Mouse (Mus musculus): ENCODE measurements around the gene Has3. TPM values are rescaled to one million over a fixed set of nuclear protein-coding genes. Genes with fewer than 3 reads are reported as not detected.

Has3 gene
- polyA plus RNA-seq, 1 experiment from 2014 or later, result 0.28 TPM

DNA sequence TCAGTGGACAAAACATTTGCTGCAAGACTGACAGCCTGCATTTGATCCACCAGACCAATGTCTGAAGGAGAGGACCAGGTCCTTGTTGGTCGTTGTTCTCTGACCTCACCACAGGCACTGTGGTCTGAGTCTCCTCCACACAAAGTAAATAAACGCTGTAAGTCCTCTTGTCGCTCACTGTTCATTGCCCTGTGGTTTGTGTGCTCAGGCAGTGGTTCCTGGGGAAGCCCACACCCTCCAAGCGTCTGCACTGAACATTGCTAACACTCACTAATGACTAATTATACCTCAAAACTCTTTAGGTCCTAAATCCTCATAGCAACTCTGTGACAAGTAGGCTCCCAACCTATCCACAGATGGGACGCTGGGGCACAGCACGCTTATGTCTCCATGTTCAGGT is 33.5 kb upstream of the Has3 start:
- DNase-seq (ENCODE audit: low spot score) (no peak), ATAC-seq (ENCODE audit: low FRiP score, low TSS enrichment) (peak; percentile 79)
- WGBS, result 41% methylated on average over 6 of the region's 6 CpGs
- Histone ChIP-seq H3K4me2 (replicated peaks; ENCODE audit: low read depth) (no peak overlapping the region), H3K36me3 (ENCODE audit: control insufficient read depth, insufficient read depth, low read length) (no peaks in the 10 kb centered on the region), H3K4me3 (ENCODE audit: low read depth, low read length) (no peak overlapping the region), H3K9me3 (ENCODE audit: control insufficient read depth, low read length) (no peaks in the 10 kb centered on the region), H3K9ac (ENCODE audit: low read length) (no peak overlapping the region), H3K27me3 (ENCODE audit: control insufficient read depth, insufficient read depth, low read length) (no peaks in the 10 kb centered on the region), H3K4me1 (replicated peaks; ENCODE audit: control insufficient read depth, insufficient read depth) (0 out of 2 replicates have a peak, but pooled peaks cover 2% of the 10 kb centered on the region), H3K27ac (replicated peaks) (peak overlapping the region; percentile 45; the same call in 1 of the 2 replicates)
- no peak for TF ChIP-seq CTCF (IDR thresholded peaks at IDR 0.05; ENCODE audit: low read depth)
- TF ChIP-seq EP300 (optimal IDR thresholded peaks at IDR 0.05), result no peak

- no peak overlapping the region; the same call in 1 of the 2 replicates for H3K27ac ChIP-seq (replicated peaks)
- 49% methylated on average over 6 of the region's 6 CpGs for WGBS
Measured at GRCm38 (mm10) chr8:106838803-106839202, 31.2 kb upstream of the Has3 start.

GRCm38 (mm10) chr8:106839209-106840001 is 30.6 kb upstream of the Has3 start:
- peak overlapping the region; percentile 56; the same call in 1 of the 2 replicates for H3K27ac ChIP-seq (replicated peaks)
- no peak overlapping the region for H3K9ac ChIP-seq (ENCODE audit: low read length)
- 33% methylated on average over 11 of the region's 11 CpGs for whole genome bisulfite sequencing
- DNase-seq (ENCODE audit: low spot score) (no peak), ATAC-seq (ENCODE audit: low FRiP score, low TSS enrichment) (no peak)
- no peak overlapping the region for H3K4me3 ChIP-seq (ENCODE audit: low read depth, low read length)
- no peaks in the 10 kb centered on the region for H3K36me3 ChIP-seq (ENCODE audit: control insufficient read depth, insufficient read depth, low read length)
- no peaks in the 10 kb centered on the region for H3K27me3 ChIP-seq (ENCODE audit: control insufficient read depth, insufficient read depth, low read length)
- no peaks in the 10 kb centered on the region for H3K9me3 ChIP-seq (ENCODE audit: control insufficient read depth, low read length)
- 0 out of 2 replicates have a peak, but pooled peaks cover 2% of the 10 kb centered on the region for H3K4me1 ChIP-seq (replicated peaks; ENCODE audit: control insufficient read depth, insufficient read depth)
- no peak overlapping the region for H3K4me2 ChIP-seq (replicated peaks; ENCODE audit: low read depth)
- TF ChIP-seq CTCF (IDR thresholded peaks at IDR 0.05; ENCODE audit: low read depth), result no peak
- TF ChIP-seq EP300 (optimal IDR thresholded peaks at IDR 0.05), result no peak

More at GRCm38 (mm10) chr8:106838803-106839202, 31.2 kb upstream of the Has3 start:
- no peak overlapping the region for H3K4me3 ChIP-seq (ENCODE audit: low read depth, low read length)
- DNase-seq (ENCODE audit: low spot score) (no peak), ATAC-seq (ENCODE audit: low FRiP score, low TSS enrichment) (no peak)
- 0 out of 2 replicates have a peak, but pooled peaks cover 2% of the 10 kb centered on the region for H3K4me1 ChIP-seq (replicated peaks; ENCODE audit: control insufficient read depth, insufficient read depth)
- no peak overlapping the region for H3K9ac ChIP-seq (ENCODE audit: low read length)
- no peak overlapping the region for H3K4me2 ChIP-seq (replicated peaks; ENCODE audit: low read depth)
- no peaks in the 10 kb centered on the region for H3K36me3 ChIP-seq (ENCODE audit: control insufficient read depth, insufficient read depth, low read length)
- no peaks in the 10 kb centered on the region for H3K27me3 ChIP-seq (ENCODE audit: control insufficient read depth, insufficient read depth, low read length)
- TF ChIP-seq EP300 (optimal IDR thresholded peaks at IDR 0.05), result no peak
- TF ChIP-seq CTCF (IDR thresholded peaks at IDR 0.05; ENCODE audit: low read depth), result no peak
- no peaks in the 10 kb centered on the region for H3K9me3 ChIP-seq (ENCODE audit: control insufficient read depth, low read length)

DNA sequence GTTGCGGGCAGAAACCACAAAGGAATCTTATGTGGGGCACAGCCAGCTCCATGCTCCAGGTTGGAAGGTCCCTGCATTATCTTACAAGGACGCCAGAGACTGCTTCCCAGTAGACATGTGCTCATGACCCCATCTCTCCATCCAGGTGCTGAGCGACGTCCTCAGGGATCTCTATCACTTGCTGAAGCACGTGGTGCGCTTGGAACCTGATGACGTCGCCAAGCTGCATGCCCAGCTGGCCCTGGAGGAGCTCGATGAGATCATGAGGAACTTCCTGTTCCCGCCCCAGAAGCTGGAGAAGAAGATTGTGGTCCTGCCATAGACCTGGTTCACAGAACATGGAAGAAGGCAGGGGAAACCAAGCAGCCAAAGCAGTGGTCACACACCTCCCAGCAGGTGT is 20.0 kb upstream of the Has3 start:
- H3K4me2 ChIP-seq (replicated peaks; ENCODE audit: low read depth), result no peak overlapping the region
- WGBS, result 80% methylated on average over 10 of the region's 10 CpGs

DNA sequence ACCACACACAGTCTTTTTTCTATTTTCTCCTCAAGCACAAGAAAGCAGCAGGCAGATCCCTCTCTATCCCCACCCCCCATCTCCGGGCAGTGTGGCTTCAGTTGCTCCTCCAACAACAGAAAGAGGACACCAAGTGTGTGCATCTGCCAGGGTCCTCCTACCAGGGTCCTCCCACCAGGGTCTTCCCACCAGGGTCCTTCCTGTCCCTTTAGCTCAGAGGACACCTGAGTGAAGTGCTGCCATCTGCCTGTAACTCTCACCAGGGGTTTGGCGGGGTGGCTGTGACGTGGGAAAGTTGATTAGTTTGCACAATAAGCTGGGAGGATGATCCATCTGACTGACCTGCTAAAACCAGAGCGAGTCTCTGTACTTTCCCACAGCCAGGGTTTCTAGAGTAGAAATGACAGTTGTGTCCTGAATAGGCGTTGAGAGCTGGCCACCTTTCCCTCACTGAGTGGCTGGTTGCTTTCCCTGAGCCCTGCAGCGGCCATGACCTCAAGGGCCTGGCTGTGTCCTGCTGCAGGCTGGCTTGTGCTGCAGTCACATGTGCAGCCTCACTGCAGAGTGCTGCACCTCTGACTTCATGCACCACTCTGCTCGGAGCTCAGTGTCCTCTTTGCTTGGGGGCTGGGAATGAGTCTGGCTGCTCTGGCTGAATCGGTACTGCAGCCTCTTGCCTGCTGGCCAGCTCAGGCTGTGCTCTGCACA is 15.4 kb upstream of the Has3 start:
- Histone ChIP-seq H3K9ac (ENCODE audit: low read length) (no peak overlapping the region), H3K4me3 (ENCODE audit: low read depth, low read length) (no peak overlapping the region), H3K27me3 (ENCODE audit: control insufficient read depth, insufficient read depth, low read length) (no peaks in the 10 kb centered on the region), H3K4me1 (replicated peaks; ENCODE audit: control insufficient read depth, insufficient read depth) (no peaks in the 10 kb centered on the region), H3K4me2 (replicated peaks; ENCODE audit: low read depth) (no peak overlapping the region), H3K9me3 (ENCODE audit: control insufficient read depth, low read length) (no peaks in the 10 kb centered on the region), H3K36me3 (ENCODE audit: control insufficient read depth, insufficient read depth, low read length) (no peaks in the 10 kb centered on the region), H3K27ac (replicated peaks) (no peak overlapping the region)
- 56% methylated on average over 8 of the region's 8 CpGs for WGBS
- no peak for DNase-seq (ENCODE audit: low spot score)
- TF ChIP-seq CTCF (IDR thresholded peaks at IDR 0.05; ENCODE audit: low read depth) (peak; percentile 30), EP300 (optimal IDR thresholded peaks at IDR 0.05) (no peak)
- 0 out of 2 replicates have a peak, but pooled peaks have one; percentile 40 for ATAC-seq (ENCODE audit: low FRiP score, low TSS enrichment)

More for the DNA sequence above, 20.0 kb upstream of the Has3 start:
- Histone ChIP-seq H3K9ac (ENCODE audit: low read length) (no peak overlapping the region), H3K27ac (replicated peaks) (no peak overlapping the region), H3K4me3 (ENCODE audit: low read depth, low read length) (no peak overlapping the region), H3K36me3 (ENCODE audit: control insufficient read depth, insufficient read depth, low read length) (no peaks in the 10 kb centered on the region), H3K9me3 (ENCODE audit: control insufficient read depth, low read length) (no peaks in the 10 kb centered on the region), H3K27me3 (ENCODE audit: control insufficient read depth, insufficient read depth, low read length) (no peaks in the 10 kb centered on the region), H3K4me1 (replicated peaks; ENCODE audit: control insufficient read depth, insufficient read depth) (no peaks in the 10 kb centered on the region)
- ATAC-seq (ENCODE audit: low FRiP score, low TSS enrichment) (no peak), DNase-seq (ENCODE audit: low spot score) (no peak)
- TF ChIP-seq EP300 (optimal IDR thresholded peaks at IDR 0.05) (no peak), CTCF (IDR thresholded peaks at IDR 0.05; ENCODE audit: low read depth) (no peak)

- WGBS, result 78% methylated on average over 3 of the region's 3 CpGs
- DNase-seq (ENCODE audit: low spot score) (no peak), ATAC-seq (ENCODE audit: low FRiP score, low TSS enrichment) (no peak)
- Histone ChIP-seq H3K27ac (replicated peaks) (no peak overlapping the region), H3K36me3 (ENCODE audit: control insufficient read depth, insufficient read depth, low read length) (no peaks in the 10 kb centered on the region), H3K4me3 (ENCODE audit: low read depth, low read length) (no peak overlapping the region), H3K4me1 (replicated peaks; ENCODE audit: control insufficient read depth, insufficient read depth) (no peaks in the 10 kb centered on the region), H3K9ac (ENCODE audit: low read length) (no peak overlapping the region), H3K9me3 (ENCODE audit: control insufficient read depth, low read length) (no peaks in the 10 kb centered on the region), H3K27me3 (ENCODE audit: control insufficient read depth, insufficient read depth, low read length) (no peaks in the 10 kb centered on the region), H3K4me2 (replicated peaks; ENCODE audit: low read depth) (no peak overlapping the region)
- TF ChIP-seq CTCF (IDR thresholded peaks at IDR 0.05; ENCODE audit: low read depth) (no peak), EP300 (optimal IDR thresholded peaks at IDR 0.05) (no peak)
Measured at GRCm38 (mm10) chr8:106855242-106855562, 14.8 kb upstream of the Has3 start.

Measured in stomach, postnatal 0 days (tissue).